ENCODE assay signal across 15 mouse cellular contexts in the genomic region with DNA sequence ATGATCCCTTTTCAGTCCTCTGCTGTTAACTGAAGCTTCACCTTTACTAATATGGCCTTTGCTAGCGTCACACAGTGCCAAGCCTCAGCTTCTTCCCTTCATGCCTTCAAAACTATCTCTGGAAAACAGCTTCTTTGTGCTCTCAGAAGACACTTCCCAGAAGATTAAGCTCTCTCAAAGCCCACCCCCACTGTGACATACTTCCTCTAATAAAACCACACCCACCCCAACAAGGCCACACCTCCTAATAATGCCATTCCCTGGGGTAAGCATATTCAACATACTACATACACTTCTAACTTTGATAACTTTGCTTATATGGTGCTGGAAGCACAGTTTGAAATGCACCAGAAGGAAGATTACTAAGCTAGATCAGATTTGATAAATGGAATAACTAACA. TPM values are rescaled to one million over a fixed set of nuclear protein-coding genes. Genes with fewer than 3 reads are reported as not detected.
DNase-seq lines count a peak whose midpoint lies in the region; ATAC-seq and TF ChIP-seq lines count a peak whose summit lies in the region.
"Had no signal": no experiment of that assay in that cellular context is flagged by ENCODE, and none has a peak within 500 bp of the region (broad histone marks: within the 10 kb centered on the region; RNA-seq: fewer than 3 reads in every experiment).

No protein-coding gene starts in this region.

- no peaks in the 10 kb centered on the region for H3K36me3 ChIP-seq in heart, embryonic 16.5 days (ENCODE audit: control insufficient read depth, insufficient read depth)
- no peaks in the 10 kb centered on the region for H3K36me3 ChIP-seq in limb, embryonic 15.5 days
- H3K36me3 ChIP-seq in limb, embryonic 10.5 days, result no peaks in the 10 kb centered on the region
- peaks cover 4 to 66% of the 10 kb centered on the region in 2 experiments; a peak in 3 of 4 replicates for H3K36me3 ChIP-seq in MEL (ENCODE audit: control insufficient read depth in 1 of 2, insufficient read depth in 2 of 2, low read length in 2 of 2)
- H3K36me3 ChIP-seq: neural tube, embryonic 15.5 days had no signal

- ATAC-seq in heart, embryonic 16.5 days (replicated peaks; ENCODE audit: extremely low read depth, insufficient read depth, low FRiP score), result 0 out of 2 replicates have a peak, but pooled peaks have one; percentile 12
- ATAC-seq in limb, embryonic 15.5 days (ENCODE audit: insufficient number of reproducible peaks, low FRiP score, low TSS enrichment, low read depth), result no peak
- ATAC-seq: activated CD4-positive, CD25-positive, alpha-beta regulatory T cell, adult 4 months; forebrain, embryonic 16.5 days; intestine, embryonic 16.5 days had no signal

- H3K27ac ChIP-seq in heart, embryonic 16.5 days (ENCODE audit: low read length), result peak overlapping the region; percentile 89
- peak overlapping the region; percentile 28; the same call in 1 of the 2 replicates for H3K27ac ChIP-seq in limb, embryonic 15.5 days
- no peak overlapping the region for H3K27ac ChIP-seq in limb, embryonic 10.5 days
- H3K27ac ChIP-seq in MEL (ENCODE audit: control insufficient read depth, low read depth, low read length), result no peak overlapping the region
- H3K27ac ChIP-seq: neural tube, embryonic 15.5 days had no signal

- H3K4me2 ChIP-seq in heart, embryonic 16.5 days (ENCODE audit: low read depth, low read length), result peak overlapping the region; percentile 17
- no peak overlapping the region for H3K4me2 ChIP-seq in limb, embryonic 15.5 days
- H3K4me2 ChIP-seq: neural tube, embryonic 15.5 days had no signal

- H3K9ac ChIP-seq in heart, embryonic 16.5 days (ENCODE audit: low read length), result no peak overlapping the region
- no peak overlapping the region for H3K9ac ChIP-seq in limb, embryonic 15.5 days
- no peak overlapping the region for H3K9ac ChIP-seq in MEL (ENCODE audit: control insufficient read depth, low read depth, low read length, poor library complexity, severe bottlenecking)
- H3K9ac ChIP-seq: neural tube, embryonic 15.5 days had no signal

- no peak for TF ChIP-seq POLR2A in MEL (IDR thresholded peaks at IDR 0.05; ENCODE audit: control insufficient read depth in 1 of 2, insufficient read depth in 1 of 2, low read depth in 1 of 2, low read length in 2 of 2, poor library complexity in 1 of 2)

- 86% methylated on average over 1 of the region's 1 CpGs for WGBS in heart, embryonic 16.5 days
- 88% methylated on average over 1 of the region's 1 CpGs for WGBS in limb, embryonic 15.5 days
- WGBS in limb, embryonic 10.5 days, result 94% methylated on average over 1 of the region's 1 CpGs

- H3K27me3 ChIP-seq in heart, embryonic 16.5 days (ENCODE audit: control insufficient read depth, insufficient read depth, low read length), result no peaks in the 10 kb centered on the region
- H3K27me3 ChIP-seq in limb, embryonic 15.5 days, result no peaks in the 10 kb centered on the region
- no peaks in the 10 kb centered on the region for H3K27me3 ChIP-seq in limb, embryonic 10.5 days (ENCODE audit: low read depth, poor library complexity, severe bottlenecking)
- H3K27me3 ChIP-seq in MEL (ENCODE audit: control insufficient read depth in 1 of 2, insufficient read depth in 2 of 2, low read length in 2 of 2), result no peaks in the 10 kb centered on the region
- H3K27me3 ChIP-seq: neural tube, embryonic 15.5 days had no signal

- TF ChIP-seq EP300 in MEL (IDR thresholded peaks at IDR 0.05; ENCODE audit: low read depth in 1 of 2, low read length in 2 of 2), result no peak

- DNase-seq in heart, adult 8-10 months (ENCODE audit: low spot score), result no peak
- no peak for DNase-seq in limb, embryonic 10.5 days (ENCODE audit: low spot score)
- peak; percentile 37 to 55 for DNase-seq in B cell, adult 2 months
- DNase-seq in MEL (ENCODE audit: low read depth, low spot score), result peak; percentile 66
- DNase-seq in c-Kit-positive CD71-positive TER-119-positive erythroid progenitor cells, embryonic 14.5 days (ENCODE audit: low spot score), result no peak
- DNase-seq: adrenal gland, postnatal 25 days; cerebellum, adult 9-11 months; thymus, postnatal 25 days had no signal

- H3K9me3 ChIP-seq in heart, embryonic 16.5 days (replicated peaks; ENCODE audit: control insufficient read depth, low read length), result no peaks in the 10 kb centered on the region
- no peaks in the 10 kb centered on the region for H3K9me3 ChIP-seq in limb, embryonic 15.5 days
- H3K9me3 ChIP-seq in limb, embryonic 10.5 days (replicated peaks), result no peaks in the 10 kb centered on the region
- H3K9me3 ChIP-seq in MEL (replicated peaks; ENCODE audit: insufficient read depth, low read length), result no peaks in the 10 kb centered on the region
- H3K9me3 ChIP-seq: neural tube, embryonic 15.5 days had no signal

- no peak for TF ChIP-seq RAD21 in MEL (IDR thresholded peaks at IDR 0.05; ENCODE audit: low read depth, low read length)

- TF ChIP-seq CTCF in MEL (IDR thresholded peaks at IDR 0.05 in 2 of 3, conservative IDR thresholded peaks at IDR 0.05 in 1 of 3; ENCODE audit: control insufficient read depth in 1 of 3, insufficient read depth in 1 of 3, low read depth in 2 of 3, low read length in 3 of 3, poor library complexity in 1 of 3, severe bottlenecking in 1 of 3), result no peak

- peaks cover 63% of the 10 kb centered on the region for H3K79me2 ChIP-seq in MEL (ENCODE audit: control insufficient read depth, insufficient read depth, low read length, poor library complexity)

- peaks cover 36% of the 10 kb centered on the region for H3K4me1 ChIP-seq in heart, embryonic 16.5 days (ENCODE audit: control insufficient read depth, insufficient read depth, low read length)
- H3K4me1 ChIP-seq in limb, embryonic 15.5 days, result peaks cover 8% of the 10 kb centered on the region
- no peaks in the 10 kb centered on the region for H3K4me1 ChIP-seq in limb, embryonic 10.5 days
- peaks cover 30 to 44% of the 10 kb centered on the region in 2 experiments for H3K4me1 ChIP-seq in MEL (ENCODE audit: control insufficient read depth in 1 of 2, insufficient read depth in 2 of 2, low read length in 2 of 2)

- no peak overlapping the region for H3K4me3 ChIP-seq in heart, embryonic 16.5 days (ENCODE audit: low read length)
- H3K4me3 ChIP-seq in limb, embryonic 15.5 days, result no peak overlapping the region
- H3K4me3 ChIP-seq in limb, embryonic 10.5 days, result no peak overlapping the region
- H3K4me3 ChIP-seq in MEL (ENCODE audit: control insufficient read depth in 1 of 2, insufficient read depth in 1 of 2, low read depth in 2 of 2, low read length in 2 of 2), result no peak overlapping the region
- H3K4me3 ChIP-seq: erythroblast, embryonic 14.5 days; neural tube, embryonic 15.5 days had no signal

TF ChIP-seq in MEL, 35 proteins besides CTCF, POLR2A, EP300 and RAD21:
- TF ChIP-seq USF1 (IDR thresholded peaks at IDR 0.05; ENCODE audit: low read depth, low read length), result no peak
- no peak for TF ChIP-seq RCOR1 (IDR thresholded peaks at IDR 0.05; ENCODE audit: low read depth, low read length)
- TF ChIP-seq ZMIZ1 (IDR thresholded peaks at IDR 0.05; ENCODE audit: low read depth, low read length), result no peak
- no peak for TF ChIP-seq CHD2 (IDR thresholded peaks at IDR 0.05; ENCODE audit: low read length)
- TF ChIP-seq GATA1 (IDR thresholded peaks at IDR 0.05; ENCODE audit: low read depth, low read length), result no peak
- TF ChIP-seq TCF12 (IDR thresholded peaks at IDR 0.05; ENCODE audit: low read depth, low read length), result no peak
- no peak for TF ChIP-seq ZC3H11A (IDR thresholded peaks at IDR 0.05; ENCODE audit: low read depth, low read length)
- TF ChIP-seq E2F4 (IDR thresholded peaks at IDR 0.05; ENCODE audit: borderline replicate concordance, low read depth, low read length), result no peak
- TF ChIP-seq ZNF384 (IDR thresholded peaks at IDR 0.05; ENCODE audit: low read depth, low read length), result no peak
- TF ChIP-seq MXI1 (IDR thresholded peaks at IDR 0.05; ENCODE audit: low read depth, low read length), result no peak
- no peak for TF ChIP-seq CHD1 (IDR thresholded peaks at IDR 0.05; ENCODE audit: low read depth, low read length)
- TF ChIP-seq ZKSCAN1 (IDR thresholded peaks at IDR 0.05; ENCODE audit: low read depth, low read length), result no peak
- TF ChIP-seq KAT2A (conservative IDR thresholded peaks at IDR 0.05; ENCODE audit: low read depth, low read length), result no peak
- no peak for TF ChIP-seq UBTF (IDR thresholded peaks at IDR 0.05; ENCODE audit: borderline replicate concordance, insufficient read depth, low read depth, low read length)
- TF ChIP-seq POLR2AphosphoS2 (IDR thresholded peaks at IDR 0.05; ENCODE audit: low read length), result no peak
- no peak for TF ChIP-seq NELFE (IDR thresholded peaks at IDR 0.05; ENCODE audit: low read depth, low read length)
- no peak for TF ChIP-seq MAFK (IDR thresholded peaks at IDR 0.05; ENCODE audit: borderline replicate concordance, low read depth, low read length)
- TF ChIP-seq MAZ (IDR thresholded peaks at IDR 0.05; ENCODE audit: low read depth, low read length), result no peak
- no peak for TF ChIP-seq POLR2AphosphoS5 (IDR thresholded peaks at IDR 0.05; ENCODE audit: borderline replicate concordance, low read depth, low read length)
- TF ChIP-seq ETS1 (IDR thresholded peaks at IDR 0.05; ENCODE audit: low read depth, low read length), result no peak
TF ChIP-seq in MEL: peak in this region for 0.

RNA-seq across cellular contexts. Expression of a gene that starts 8.3 kb away (rescaled TPM):
- polyA plus RNA-seq in heart, embryonic 16.5 days (2015; fragmentation: Nextera tagmentation; extraction: Ambion mirVana), result 30.7 and 33.5 TPM in 2 replicates
- total RNA-seq in heart, adult 8-10 months (2022), result 10 to 100 TPM; 16.8 to 18.5 (median 17.1) TPM
- 31.9 and 32.3 TPM in 2 replicates for polyA plus RNA-seq in limb, embryonic 15.5 days (2015; fragmentation: Nextera tagmentation; extraction: Ambion mirVana)
- polyA plus RNA-seq in limb, embryonic 10.5 days (2016; fragmentation: Nextera tagmentation; extraction: Ambion mirVana), result 28.5 and 34.3 TPM in 2 replicates
- 21.1 and 24.5 TPM in 2 replicates for total RNA-seq in MEL (2012; rRNA removed)
- polyA plus RNA-seq in MEL (2012; ENCODE audit: insufficient read depth in 1 of 2, insufficient read length in 2 of 2, low read depth in 1 of 2, low replicate concordance in 2 of 2, missing spikeins in 1 of 2), result 10 to 100 TPM in 1 of 2 experiments, not detected in 1; 31.8 TPM

Comparison
In these comparisons a context has a peak if more than half of its experiments do, and no peak if none do; other contexts are left out.
1. H3K27ac ChIP-seq: peak in heart, embryonic 16.5 days (single experiment) and limb, embryonic 15.5 days (single experiment); none in limb, embryonic 10.5 days (single experiment) and MEL (single experiment).
2. DNase-seq: peak in B cell, adult 2 months (2 of 2) and MEL (single experiment); none in heart, adult 8-10 months (single experiment), limb, embryonic 10.5 days (single experiment) and c-Kit-positive CD71-positive TER-119-positive erythroid progenitor cells, embryonic 14.5 days (single experiment).